Mouse (Mus musculus) kidney, postnatal 10 days (tissue): ENCODE measurements at regions not wholly inside any gene's neighbourhood (a gene's known extent, or its start where the extent isn't known, plus 50 kb on each side); places are given as distances from the start of the nearest gene placed in this dataset.

ENCODE experiments used
- DNase-seq: peaks from one replicate; pipeline ENCODE4 v3.0.0; 2021; ENCODE audit warnings: mixed read lengths

- peak; percentile 14 for DNase-seq
These were observed 384.3 kb upstream of the Ubash3b start for GRCm38 (mm10) chr9:41545776-41546175.

- no peak for DNase-seq
These were observed 381.0 kb upstream of the Ubash3b start for GRCm38 (mm10) chr9:41542511-41542910.

- DNase-seq: no peak
These were observed 379.8 kb upstream of the Ubash3b start for GRCm38 (mm10) chr9:41541327-41541726.

- DNase-seq: no peak
These were observed 371.3 kb upstream of the Ubash3b start for GRCm38 (mm10) chr9:41532786-41533185.

GRCm38 (mm10) chr9:41532290-41532689 lies 370.8 kb upstream of the Ubash3b start:
- DNase-seq: no peak

- no peak for DNase-seq
These were observed 370.1 kb upstream of the Ubash3b start for GRCm38 (mm10) chr9:41531596-41531995.

- DNase-seq: no peak
These were observed 364.6 kb upstream of the Ubash3b start for GRCm38 (mm10) chr9:41526126-41526525.

GRCm38 (mm10) chr9:41525534-41525933 lies 364.0 kb upstream of the Ubash3b start:
- no peak for DNase-seq

- DNase-seq: no peak
These were observed 363.1 kb upstream of the Ubash3b start for GRCm38 (mm10) chr9:41524591-41524990.

GRCm38 (mm10) chr9:41523969-41524368 lies 362.5 kb upstream of the Ubash3b start:
- DNase-seq: no peak

- DNase-seq: no peak
These were observed 360.8 kb upstream of the Ubash3b start for GRCm38 (mm10) chr9:41522302-41522701.

GRCm38 (mm10) chr9:41517787-41518186 lies 356.3 kb upstream of the Ubash3b start:
- DNase-seq: no peak

GRCm38 (mm10) chr9:41517053-41517696 lies 355.7 kb upstream of the Ubash3b start:
- DNase-seq: no peak

GRCm38 (mm10) chr9:41515192-41515591 lies 353.7 kb upstream of the Ubash3b start:
- no peak for DNase-seq

- no peak for DNase-seq
These were observed 352.2 kb upstream of the Ubash3b start for GRCm38 (mm10) chr9:41513701-41514100.

- DNase-seq: no peak
These were observed 348.1 kb upstream of the Ubash3b start for GRCm38 (mm10) chr9:41509597-41509996.

GRCm38 (mm10) chr9:41508746-41509145 lies 347.2 kb upstream of the Ubash3b start:
- no peak for DNase-seq

- no peak for DNase-seq
These were observed 336.8 kb upstream of the Ubash3b start for GRCm38 (mm10) chr9:41498326-41498725.

- DNase-seq: no peak
These were observed 328.6 kb upstream of the Ubash3b start for GRCm38 (mm10) chr9:41490112-41490511.

GRCm38 (mm10) chr9:41488046-41488445 lies 326.5 kb upstream of the Ubash3b start:
- DNase-seq: no peak

GRCm38 (mm10) chr9:41483218-41483617 lies 321.7 kb upstream of the Ubash3b start:
- DNase-seq: no peak

GRCm38 (mm10) chr9:41481611-41482266 lies 320.2 kb upstream of the Ubash3b start:
- DNase-seq: no peak

GRCm38 (mm10) chr9:41479854-41480749 lies 318.6 kb upstream of the Ubash3b start:
- peak; percentile 43 for DNase-seq

GRCm38 (mm10) chr9:41479085-41479484 lies 317.6 kb upstream of the Ubash3b start:
- DNase-seq: no peak
